Mouse (Mus musculus): ENCODE data around the gene Car11.

Car11 gene

DNA sequence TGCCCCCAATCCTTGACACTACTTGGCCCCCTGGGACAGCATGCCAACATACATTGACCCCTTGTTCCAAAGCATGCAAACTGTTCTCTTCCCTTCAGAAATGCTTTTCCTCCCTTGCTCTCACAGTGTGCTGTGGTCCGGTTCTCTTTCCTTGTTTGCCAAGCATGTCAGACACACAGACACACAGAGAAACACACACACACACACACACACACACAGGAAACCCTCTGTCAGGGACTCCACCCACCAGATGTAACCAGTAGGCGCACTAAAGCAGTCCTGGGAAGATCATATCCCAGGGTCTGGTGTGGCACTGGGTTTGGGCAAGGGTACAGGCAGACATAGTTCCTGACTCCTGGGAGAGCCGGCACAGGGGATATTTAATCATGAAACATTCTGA lies 12.8 kb upstream of the Car11 start:
- in situ Hi-C loops (cut with MboI; ENCODE audit: unreplicated experiment in 2 of 2) = loop anchor here (10.0 to 25.0 kb wide), 2 partner anchors 92 to 225 kb away; partner anchors contain the start of genes Bax (in 1 of the 2) and Ftl1 (in 1 of the 2)

DNA sequence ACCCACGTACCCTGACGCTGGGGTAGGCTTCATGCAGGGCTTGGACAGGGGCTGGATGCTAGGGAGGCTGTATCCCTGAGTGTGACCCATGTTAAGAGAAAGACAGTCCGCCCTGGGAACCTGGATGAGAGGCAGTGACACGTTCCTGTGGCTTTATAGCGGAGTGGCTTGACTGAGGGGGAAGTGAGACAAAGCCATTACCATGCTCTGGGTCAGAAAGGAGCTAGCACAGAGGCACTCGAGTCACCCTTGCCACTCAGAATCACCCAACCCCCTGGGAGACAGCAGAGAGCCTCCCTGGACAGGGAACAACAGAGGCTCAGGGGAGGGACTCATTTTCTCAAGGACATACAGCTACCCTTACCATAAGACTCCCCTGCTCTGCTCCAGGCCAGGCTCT lies 10.5 kb upstream of the Car11 start:
- in situ Hi-C loops (cut with MboI; ENCODE audit: unreplicated experiment in 2 of 2) = loop anchor here (10.0 to 25.0 kb wide), 2 partner anchors 94 to 227 kb away; partner anchors contain the start of genes Bax (in 1 of the 2) and Ftl1 (in 1 of the 2)

DNA sequence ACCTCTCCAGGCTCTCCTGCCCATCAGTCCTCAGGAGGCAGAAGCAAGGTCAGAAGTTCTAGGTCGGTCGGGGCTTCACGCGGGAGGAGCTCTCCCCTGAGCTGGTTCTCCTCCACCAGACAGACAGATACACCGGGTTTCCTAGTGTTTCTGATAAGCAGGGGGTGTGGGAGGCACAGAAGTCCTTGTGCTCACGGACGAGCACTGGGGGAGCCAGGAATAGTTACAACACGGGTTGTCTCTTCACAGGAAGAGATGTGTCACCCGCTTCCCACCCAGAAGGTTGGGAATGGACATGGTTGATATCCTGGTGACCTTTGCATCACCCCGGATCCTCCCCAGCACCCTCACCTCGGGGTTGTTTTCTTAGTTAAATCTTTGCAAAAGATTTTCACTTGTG lies 9.8 kb upstream of the Car11 start:
- in situ Hi-C loops (cut with MboI; ENCODE audit: unreplicated experiment in 2 of 2) = loop anchor here (10.0 to 25.0 kb wide), 3 partner anchors 95 to 235 kb away; partner anchors contain the start of genes Ftl1 (in 2 of the 2) and Bax (in 1 of the 2)

DNA sequence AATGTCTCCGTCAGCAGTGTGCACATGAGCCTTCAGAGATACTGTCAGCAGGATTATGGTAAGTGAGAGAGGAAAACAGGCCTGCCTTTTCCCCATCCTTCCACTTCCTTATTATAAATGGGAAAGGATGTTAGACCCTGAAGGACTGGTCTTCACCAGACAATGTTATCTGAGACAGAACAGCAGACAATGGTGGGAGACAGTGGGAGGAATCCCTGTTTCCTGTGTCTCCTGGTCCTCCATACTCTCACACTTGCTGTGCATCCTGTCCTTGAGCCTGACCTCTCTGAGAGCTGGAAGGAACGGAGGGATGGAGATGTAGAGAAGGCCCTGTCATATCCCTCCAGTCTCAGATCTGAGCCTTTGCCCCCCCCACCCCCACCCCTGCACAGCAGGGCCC lies 7.3 kb upstream of the Car11 start:
- in situ Hi-C loops (cut with MboI; ENCODE audit: unreplicated experiment in 2 of 2) = loop anchor here (10.0 to 25.0 kb wide), 2 partner anchors 230 to 238 kb away; partner anchors contain the start of genes Ftl1 (in 2 of the 2) and Bax (in 1 of the 2)

DNA sequence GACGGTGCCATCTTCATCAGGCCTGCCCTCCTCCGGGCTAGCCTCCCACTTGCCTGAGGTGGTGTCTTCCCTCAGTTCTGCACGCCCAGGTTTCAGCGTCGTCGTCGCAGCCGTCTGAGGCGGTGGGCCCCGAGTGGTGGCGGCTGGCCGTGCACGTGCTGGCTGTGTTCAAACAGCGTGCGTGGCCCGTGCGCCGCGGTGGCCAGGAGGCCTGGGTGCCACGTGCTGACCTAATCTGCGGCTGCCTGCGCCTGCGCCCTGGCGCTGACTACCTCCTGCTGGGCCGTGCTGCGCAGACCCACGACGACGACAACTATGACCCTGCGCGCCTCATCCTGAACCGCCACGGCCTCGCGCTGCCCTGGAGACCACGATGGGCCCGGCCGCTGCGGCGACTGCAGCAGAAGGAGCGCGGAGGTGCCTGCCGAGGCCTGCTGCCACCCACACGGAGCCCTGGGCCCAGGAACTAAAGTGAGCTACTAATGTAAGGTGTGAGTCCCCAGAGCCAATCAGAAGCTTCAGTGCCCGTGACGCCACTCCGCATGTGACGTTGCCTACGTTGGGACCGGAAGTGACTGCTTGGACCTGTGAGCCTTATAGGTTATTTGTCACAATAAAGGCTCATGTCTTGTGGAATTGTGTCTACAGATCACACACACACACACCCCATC lies 5.6 kb upstream of the Car11 start, which contains the start of gene Sec1:
Sec1 (minus strand) TSS at position 482 of the 671 bp plus-strand sequence.
- in situ Hi-C loops (cut with MboI; ENCODE audit: unreplicated experiment in 2 of 2) = loop anchor here (10.0 to 25.0 kb wide), 2 partner anchors 232 to 239 kb away; partner anchors contain the start of genes Ftl1 (in 2 of the 2) and Bax (in 1 of the 2)

DNA sequence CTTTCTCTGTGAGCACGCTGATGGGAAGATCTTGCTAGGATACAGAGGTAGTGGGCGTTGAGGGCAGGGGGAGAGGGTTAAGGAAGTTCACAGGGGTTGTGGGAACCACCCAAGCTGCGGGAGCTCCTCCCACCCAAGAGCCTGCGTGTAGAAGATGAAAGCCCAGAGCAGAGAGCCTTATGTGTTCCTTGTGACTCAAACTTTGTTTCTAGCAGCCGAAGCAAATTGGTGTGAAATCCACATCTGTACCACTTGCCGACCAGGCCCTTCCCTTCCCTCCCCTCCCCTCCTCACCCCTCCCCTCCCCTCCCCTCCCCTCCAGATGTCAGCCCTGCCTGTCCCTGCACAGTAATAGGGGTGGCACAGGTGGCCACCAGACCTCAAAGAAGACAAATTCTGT lies 4.5 kb upstream of the Car11 start:
- in situ Hi-C loops (cut with MboI; ENCODE audit: unreplicated experiment in 2 of 2) = loop anchor here (10.0 to 25.0 kb wide), 2 partner anchors 233 to 240 kb away; partner anchors contain the start of genes Ftl1 (in 2 of the 2) and Bax (in 1 of the 2)

DNA sequence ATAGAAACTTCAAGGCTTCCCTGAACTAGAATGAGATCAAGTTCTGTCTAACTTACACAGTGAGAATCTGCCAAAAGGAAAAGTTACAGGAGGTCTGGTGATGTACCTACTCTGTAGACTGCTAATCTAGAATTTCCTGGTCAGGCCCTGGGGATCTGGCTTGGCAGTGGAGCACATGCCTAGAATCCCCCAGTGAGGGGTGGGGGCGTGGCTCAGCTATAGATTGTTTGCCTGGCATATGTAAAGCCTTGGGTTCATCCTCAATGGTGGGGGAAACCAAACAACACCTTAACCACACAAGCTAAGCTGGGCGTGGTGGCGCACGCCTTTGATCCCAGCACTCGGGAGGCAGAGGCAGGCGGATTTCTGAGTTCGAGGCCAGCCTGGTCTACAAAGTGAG lies 1.7 kb upstream of the Car11 start:
- in situ Hi-C loops (cut with MboI; ENCODE audit: unreplicated experiment in 2 of 2) = loop anchor here (10.0 to 25.0 kb wide), 2 partner anchors 236 to 243 kb away; partner anchors contain the start of genes Ftl1 (in 2 of the 2) and Bax (in 1 of the 2)

DNA sequence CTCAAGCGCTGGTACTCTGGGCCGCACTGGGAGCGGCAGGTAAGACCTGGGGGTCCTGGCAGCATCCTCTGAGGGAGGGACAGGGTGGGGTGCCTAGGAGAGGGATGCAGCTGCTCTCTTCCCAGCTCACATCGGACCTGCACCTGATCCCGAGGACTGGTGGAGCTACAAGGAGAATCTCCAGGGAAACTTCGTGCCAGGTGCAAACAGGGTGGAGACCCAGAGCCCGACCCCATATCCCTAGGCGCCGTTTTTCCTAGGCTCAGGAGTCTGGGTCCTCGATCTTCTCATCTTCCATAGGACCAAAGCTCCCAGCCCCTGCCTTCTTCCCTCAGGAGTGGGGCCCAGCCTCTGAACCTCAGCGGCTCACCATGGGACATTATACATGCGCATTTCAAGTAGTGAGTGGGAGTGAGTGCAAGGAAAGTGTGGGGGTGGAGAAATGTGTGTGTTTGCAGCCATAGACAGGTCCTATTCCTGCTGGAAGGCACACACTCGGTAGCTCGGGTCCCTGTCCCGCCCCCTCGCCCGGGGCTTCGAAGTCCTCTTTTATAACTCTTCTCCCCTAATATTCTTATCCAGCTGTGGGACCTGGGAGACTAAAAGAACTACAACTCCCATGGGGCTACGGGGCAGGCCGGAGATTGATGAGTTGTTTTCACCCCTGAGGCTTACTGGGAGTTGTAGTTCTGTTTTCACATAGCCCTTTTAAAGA lies 815 bp downstream of the Car11 start:
- in situ Hi-C loops (cut with MboI; ENCODE audit: unreplicated experiment in 2 of 2) = loop anchor here (25.0 kb wide), 2 partner anchors 688 to 1163 kb away; partner anchors contain the start of genes Pold1 (in 2 of the 2), Spib (in 2 of the 2), Rras (in 1 of the 2) and Scaf1 (in 1 of the 2)

DNA sequence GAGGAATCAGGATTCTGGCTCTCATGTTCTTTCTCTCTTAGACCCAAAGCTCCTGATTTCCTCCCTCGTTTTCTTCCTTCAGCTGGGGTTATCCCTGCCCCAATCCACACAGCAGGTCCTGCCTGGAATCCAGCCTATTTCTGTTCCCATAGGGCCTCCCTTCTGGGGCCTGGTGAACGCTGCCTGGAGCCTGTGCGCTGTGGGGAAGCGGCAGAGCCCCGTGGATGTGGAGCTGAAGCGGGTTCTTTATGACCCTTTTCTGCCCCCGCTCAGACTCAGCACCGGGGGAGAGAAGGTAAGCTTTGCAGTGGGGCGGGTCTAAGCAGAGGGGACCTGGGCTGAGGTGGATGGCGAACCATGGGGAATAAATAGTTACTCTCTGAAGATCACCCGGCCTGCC lies 1.4 kb downstream of the Car11 start:
- in situ Hi-C loops (cut with MboI; ENCODE audit: unreplicated experiment in 2 of 2) = loop anchor here (25.0 kb wide), 2 partner anchors 689 to 1164 kb away; partner anchors contain the start of genes Pold1 (in 2 of the 2), Spib (in 2 of the 2), Rras (in 1 of the 2) and Scaf1 (in 1 of the 2)

DNA sequence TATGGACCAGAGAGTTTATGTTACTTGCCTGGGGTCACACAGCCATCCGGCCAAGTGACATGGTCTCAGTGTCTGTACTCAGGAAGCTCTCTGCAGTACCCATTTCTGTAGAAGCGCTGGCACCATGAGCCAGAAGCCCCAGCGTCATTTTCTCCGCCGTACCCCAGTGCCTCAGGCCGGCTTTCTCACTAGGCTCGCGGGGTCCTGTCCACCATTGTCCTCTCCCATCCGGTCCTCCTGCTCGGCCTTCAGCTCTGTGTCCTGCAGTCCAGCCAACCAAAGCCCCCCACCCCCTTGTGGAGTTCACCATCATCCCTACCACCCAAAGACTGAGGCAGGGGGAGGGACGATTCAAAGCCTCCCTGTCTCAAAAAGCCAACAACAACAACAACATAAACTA lies 2.0 kb downstream of the Car11 start:
- in situ Hi-C loops (cut with MboI; ENCODE audit: unreplicated experiment in 2 of 2) = loop anchor here (25.0 kb wide), 2 partner anchors 689 to 1164 kb away; partner anchors contain the start of genes Pold1 (in 2 of the 2), Spib (in 2 of the 2), Rras (in 1 of the 2) and Scaf1 (in 1 of the 2)

DNA sequence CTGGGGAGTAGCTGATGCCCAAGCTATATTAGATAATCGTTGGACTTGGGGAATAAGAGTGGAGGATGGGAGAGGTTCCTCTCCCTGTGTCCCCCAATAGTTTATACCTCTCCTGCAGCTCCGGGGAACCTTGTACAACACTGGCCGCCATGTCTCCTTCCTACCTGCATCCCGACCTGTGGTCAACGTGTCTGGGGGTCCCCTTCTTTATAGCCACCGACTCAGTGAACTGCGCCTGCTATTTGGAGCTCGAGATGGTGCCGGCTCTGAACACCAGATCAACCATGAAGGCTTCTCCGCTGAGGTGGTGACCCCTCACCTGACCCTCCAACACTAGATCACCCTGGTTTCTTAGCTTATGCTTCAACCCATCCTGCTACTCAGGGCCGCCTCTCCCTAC lies 2.7 kb downstream of the Car11 start:
- in situ Hi-C loops (cut with MboI; ENCODE audit: unreplicated experiment in 2 of 2) = loop anchor here (25.0 kb wide), 2 partner anchors 690 to 1165 kb away; partner anchors contain the start of genes Pold1 (in 2 of the 2), Spib (in 2 of the 2), Rras (in 1 of the 2) and Scaf1 (in 1 of the 2)

DNA sequence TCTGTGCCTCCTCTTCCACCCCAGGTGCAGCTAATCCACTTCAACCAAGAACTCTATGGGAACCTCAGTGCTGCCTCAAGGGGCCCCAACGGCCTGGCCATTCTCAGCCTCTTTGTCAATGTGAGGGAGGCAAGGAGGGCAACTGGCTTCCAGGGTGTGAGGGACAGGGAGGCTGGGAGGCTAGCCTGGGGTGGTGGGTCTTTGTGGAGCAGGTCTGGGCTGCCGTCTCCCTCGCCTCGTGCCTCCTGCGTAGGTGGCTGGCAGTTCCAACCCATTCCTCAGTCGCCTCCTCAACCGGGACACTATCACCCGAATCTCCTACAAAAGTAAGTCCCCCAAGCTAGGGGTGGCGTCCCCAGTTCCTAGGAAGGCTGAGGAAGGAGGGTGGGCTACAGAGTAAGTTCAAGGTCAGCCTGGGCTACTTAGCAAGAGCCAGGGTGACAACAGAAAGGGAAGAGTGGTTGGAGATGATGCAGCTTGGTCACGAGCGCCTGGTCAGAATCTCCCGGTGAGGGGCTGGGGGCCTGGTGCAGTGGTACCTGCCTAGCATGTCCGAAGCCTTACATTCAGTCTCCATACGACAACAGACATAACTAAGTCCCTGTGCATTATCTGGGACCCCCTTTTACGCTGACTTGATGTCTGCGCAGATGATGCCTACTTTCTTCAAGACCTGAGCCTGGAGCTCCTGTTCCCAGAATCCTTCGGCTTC lies 3.3 kb downstream of the Car11 start:
- in situ Hi-C loops (cut with MboI; ENCODE audit: unreplicated experiment in 2 of 2) = loop anchor here (25.0 kb wide), 2 partner anchors 691 to 1166 kb away; partner anchors contain the start of genes Pold1 (in 2 of the 2), Spib (in 2 of the 2), Rras (in 1 of the 2) and Scaf1 (in 1 of the 2)

DNA sequence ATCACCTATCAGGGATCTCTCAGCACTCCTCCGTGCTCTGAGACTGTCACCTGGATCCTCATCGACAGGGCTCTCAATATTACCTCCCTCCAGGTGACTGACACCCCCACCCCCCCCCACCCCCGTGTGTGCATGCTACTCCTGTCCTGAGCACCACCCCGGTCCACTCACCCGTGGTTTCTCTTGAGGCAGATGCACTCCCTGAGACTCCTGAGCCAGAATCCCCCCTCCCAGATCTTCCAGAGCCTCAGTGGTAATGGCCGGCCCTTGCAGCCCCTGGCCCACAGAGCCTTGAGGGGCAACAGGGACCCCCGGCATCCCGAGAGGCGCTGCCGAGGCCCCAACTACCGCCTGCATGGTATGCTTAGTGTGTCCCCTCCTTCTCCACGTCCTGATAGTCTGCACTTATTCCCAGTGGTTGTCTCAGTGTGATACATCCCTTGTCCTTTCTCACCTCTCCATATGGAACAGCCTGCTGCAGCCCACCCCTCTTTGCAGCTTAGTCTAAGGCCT lies 3.9 kb downstream of the Car11 start:
- in situ Hi-C loops (cut with MboI; ENCODE audit: unreplicated experiment in 2 of 2) = loop anchor here (25.0 kb wide), 2 partner anchors 691 to 1166 kb away; partner anchors contain the start of genes Pold1 (in 2 of the 2), Spib (in 2 of the 2), Rras (in 1 of the 2) and Scaf1 (in 1 of the 2)

DNA sequence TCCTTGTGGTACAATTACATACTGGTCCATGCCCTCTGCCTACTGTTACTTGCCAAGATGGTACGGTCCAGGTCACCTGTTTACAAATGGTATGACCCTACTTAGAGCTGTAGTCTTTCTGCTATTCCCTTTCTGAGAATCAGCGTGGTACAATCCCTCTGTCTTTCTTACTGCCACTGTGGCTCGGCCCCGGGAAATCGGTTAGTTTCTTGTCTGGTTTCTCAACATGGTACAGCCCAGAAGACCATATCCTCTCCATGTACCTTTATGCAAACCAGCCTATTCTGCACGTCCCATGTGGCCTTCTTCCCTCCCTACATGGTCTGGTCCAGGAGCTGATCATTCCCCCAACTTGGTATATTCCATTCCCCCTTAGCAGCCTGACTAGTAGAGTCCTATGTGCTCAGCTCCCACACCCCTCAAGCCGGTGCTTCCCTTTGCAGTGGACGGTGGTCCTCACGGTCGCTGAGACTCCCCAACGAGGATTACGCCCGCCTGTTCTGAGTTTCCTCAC lies 4.5 kb downstream of the Car11 start:
- in situ Hi-C loops (cut with MboI; ENCODE audit: unreplicated experiment in 2 of 2) = loop anchor here (25.0 kb wide), 2 partner anchors 692 to 1167 kb away; partner anchors contain the start of genes Pold1 (in 2 of the 2), Spib (in 2 of the 2), Rras (in 1 of the 2) and Scaf1 (in 1 of the 2)

DNA sequence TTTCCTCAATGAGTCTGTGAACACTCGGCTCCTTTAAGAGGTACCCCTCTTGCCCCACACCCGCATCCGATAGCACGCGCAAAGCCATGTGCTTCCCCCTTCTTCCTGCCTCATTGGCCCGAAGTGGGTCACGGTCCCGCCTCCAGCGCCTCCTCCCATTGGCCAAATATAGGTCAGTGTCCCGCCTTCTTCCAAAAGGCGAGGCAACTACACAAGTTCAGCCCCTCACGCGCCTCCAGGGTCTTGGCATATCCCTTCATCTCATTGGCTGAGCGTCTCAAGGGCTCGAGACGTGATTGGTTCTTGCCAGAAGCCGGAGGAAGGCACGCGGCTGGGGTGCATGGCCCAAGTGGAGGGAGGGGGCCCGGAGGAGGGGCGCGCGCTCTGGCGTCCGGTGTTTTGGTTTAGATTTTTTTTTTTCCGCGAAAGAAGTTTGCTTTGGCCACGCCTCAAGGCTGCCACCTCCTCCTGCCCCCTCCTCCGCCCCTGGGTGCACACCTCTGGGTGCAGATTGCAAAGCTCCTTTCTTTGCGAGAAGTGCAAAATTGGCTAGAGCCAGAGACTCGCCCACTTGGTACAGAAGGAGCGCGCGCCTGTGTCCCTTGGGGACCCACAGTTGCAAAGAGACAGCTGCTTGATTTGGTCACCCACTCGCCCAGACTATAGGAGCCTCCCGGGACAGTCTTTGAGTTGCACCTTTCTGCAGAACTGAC lies 5.2 kb downstream of the Car11 start, which contains the start of gene Dbp:
Dbp (plus strand) TSS at position 359 of the 713 bp plus-strand sequence.
- in situ Hi-C loops (cut with MboI; ENCODE audit: unreplicated experiment in 2 of 2) = loop anchor here (25.0 kb wide), 2 partner anchors 693 to 1168 kb away; partner anchors contain the start of genes Pold1 (in 2 of the 2), Spib (in 2 of the 2), Rras (in 1 of the 2) and Scaf1 (in 1 of the 2)

DNA sequence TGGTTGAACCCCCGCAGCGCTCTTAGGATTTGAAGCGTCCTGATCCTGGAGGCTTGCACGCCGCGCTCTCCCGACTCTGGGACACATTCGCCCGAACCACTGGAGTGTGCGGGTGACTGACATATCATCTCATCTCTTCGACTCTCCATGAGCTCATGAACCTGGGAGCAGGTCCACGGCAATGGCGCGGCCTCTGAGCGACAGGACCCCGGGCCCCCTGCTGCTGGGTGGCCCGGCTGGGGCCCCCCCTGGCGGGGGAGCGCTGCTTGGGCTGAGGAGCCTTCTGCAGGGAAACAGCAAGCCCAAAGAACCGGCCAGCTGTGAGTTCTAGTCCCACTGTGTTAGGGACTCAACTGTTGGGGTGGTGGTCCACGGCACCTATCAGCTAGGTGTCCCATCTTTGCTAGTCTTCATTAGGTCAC lies 5.8 kb downstream of the Car11 start:
- in situ Hi-C loops (cut with MboI; ENCODE audit: unreplicated experiment in 2 of 2) = loop anchor here (25.0 kb wide), 2 partner anchors 693 to 1168 kb away; partner anchors contain the start of genes Pold1 (in 2 of the 2), Spib (in 2 of the 2), Rras (in 1 of the 2) and Scaf1 (in 1 of the 2)

DNA sequence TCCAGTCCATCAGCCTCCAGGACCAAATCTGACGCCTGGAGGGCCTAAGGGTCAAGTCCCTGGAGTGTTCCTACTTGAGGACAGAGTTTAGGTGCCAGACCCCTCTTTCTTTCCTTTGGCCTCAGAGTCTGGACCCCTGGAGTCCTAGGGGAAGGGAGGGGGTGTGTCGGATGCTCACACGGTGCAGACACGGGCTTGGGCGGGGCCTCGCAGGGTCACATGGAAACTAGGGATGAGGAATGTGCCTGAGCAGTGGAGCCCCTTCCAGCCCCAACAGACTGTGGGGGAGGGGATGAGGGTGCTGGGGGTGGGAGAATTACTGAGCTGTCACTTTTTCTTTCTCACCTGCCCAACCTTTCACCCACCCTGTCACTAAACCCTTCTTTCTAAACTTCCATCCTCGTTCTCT lies 6.2 kb downstream of the Car11 start:
- in situ Hi-C loops (cut with MboI; ENCODE audit: unreplicated experiment in 2 of 2) = loop anchor here (25.0 kb wide), 2 partner anchors 694 to 1169 kb away; partner anchors contain the start of genes Pold1 (in 2 of the 2), Spib (in 2 of the 2), Rras (in 1 of the 2) and Scaf1 (in 1 of the 2)

Measured in v-Abl transformed pro-B cells (cell line).